ENCODE assay signal across 27 mouse cellular contexts in the genomic region with DNA sequence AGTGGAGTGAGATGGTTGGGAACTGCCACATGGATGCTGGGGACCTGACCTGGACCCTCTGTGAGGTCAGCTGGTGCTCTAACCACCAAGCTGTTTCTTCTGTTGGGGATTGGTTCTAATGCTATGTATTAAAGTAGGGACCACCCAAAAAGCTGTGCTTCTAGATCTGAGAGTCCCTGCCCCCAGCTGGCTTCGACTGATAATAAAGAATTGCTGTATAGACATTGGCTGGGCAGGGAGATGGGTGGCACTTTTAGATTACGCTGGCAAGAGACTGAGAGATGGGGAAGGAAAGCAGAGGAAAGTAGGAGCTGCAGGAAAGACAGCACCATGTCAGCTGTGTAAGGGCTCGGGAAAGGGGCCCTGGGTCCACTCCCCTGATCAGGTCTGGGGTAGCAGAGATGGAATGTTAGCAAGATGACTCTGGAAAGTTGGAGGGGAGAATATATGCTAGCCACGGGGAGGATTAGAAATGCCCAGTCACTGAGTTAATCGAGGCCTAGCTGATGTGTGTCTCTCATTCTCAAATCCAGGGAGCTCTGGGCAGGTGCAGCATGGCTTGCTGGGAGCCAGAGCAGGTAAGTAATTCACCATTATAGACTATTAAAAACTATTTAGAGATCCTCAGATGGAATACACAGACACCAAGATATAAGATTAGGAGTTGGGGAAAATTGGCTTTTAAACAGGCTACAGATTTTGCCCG. TPM values are rescaled to one million over a fixed set of nuclear protein-coding genes. Genes with fewer than 3 reads are reported as not detected.
DNase-seq lines count a peak whose midpoint lies in the region; ATAC-seq and TF ChIP-seq lines count a peak whose summit lies in the region.
"Had no signal": no experiment of that assay in that cellular context is flagged by ENCODE, and none has a peak within 500 bp of the region (broad histone marks: within the 10 kb centered on the region; RNA-seq: fewer than 3 reads in every experiment).

No protein-coding gene starts in this region.

- no peak overlapping the region for H3K4me3 ChIP-seq in MEL (ENCODE audit: control insufficient read depth in 1 of 2, insufficient read depth in 1 of 2, low read depth in 2 of 2, low read length in 2 of 2)
- H3K4me3 ChIP-seq in liver, embryonic 16.5 days (ENCODE audit: low read depth, low read length) = peak overlapping the region; percentile 45
- H3K4me3 ChIP-seq in midbrain, embryonic 11.5 days (ENCODE audit: low read depth, low read length) = no peak overlapping the region
- H3K4me3 ChIP-seq: embryonic facial prominence, embryonic 10.5 days; forebrain, embryonic 13.5 days; gastrocnemius, adult 2 months; hindbrain, embryonic 15.5 days; limb, embryonic 12.5 days; neural tube, embryonic 12.5 days had no signal

- no peak for TF ChIP-seq RAD21 in MEL (IDR thresholded peaks at IDR 0.05; ENCODE audit: low read depth, low read length)

- H3K27ac ChIP-seq in MEL (ENCODE audit: control insufficient read depth, low read depth, low read length) = no peak overlapping the region
- peak overlapping the region; percentile 88 for H3K27ac ChIP-seq in liver, embryonic 16.5 days (ENCODE audit: low read length)
- no peak overlapping the region for H3K27ac ChIP-seq in midbrain, embryonic 11.5 days (ENCODE audit: low read depth, low read length)
- H3K27ac ChIP-seq: embryonic facial prominence, embryonic 10.5 days; forebrain, embryonic 13.5 days; gastrocnemius, adult 2 months; hindbrain, embryonic 15.5 days; limb, embryonic 12.5 days; neural tube, embryonic 12.5 days had no signal

- no peaks in the 10 kb centered on the region for H3K9me3 ChIP-seq in MEL (replicated peaks; ENCODE audit: insufficient read depth, low read length)
- H3K9me3 ChIP-seq in liver, embryonic 16.5 days (replicated peaks; ENCODE audit: control insufficient read depth, low read length) = no peaks in the 10 kb centered on the region
- H3K9me3 ChIP-seq in midbrain, embryonic 11.5 days (ENCODE audit: control insufficient read depth, low read length) = no peaks in the 10 kb centered on the region
- H3K9me3 ChIP-seq: embryonic facial prominence, embryonic 10.5 days; forebrain, embryonic 13.5 days; G1E; hindbrain, embryonic 15.5 days; limb, embryonic 12.5 days; neural tube, embryonic 12.5 days had no signal

- no peaks in the 10 kb centered on the region for H3K27me3 ChIP-seq in MEL (ENCODE audit: control insufficient read depth in 1 of 2, insufficient read depth in 2 of 2, low read length in 2 of 2)
- H3K27me3 ChIP-seq in liver, embryonic 16.5 days (ENCODE audit: control insufficient read depth, insufficient read depth, low read depth, low read length) = no peaks in the 10 kb centered on the region
- no peaks in the 10 kb centered on the region for H3K27me3 ChIP-seq in midbrain, embryonic 11.5 days (ENCODE audit: control insufficient read depth, insufficient read depth, low read length)
- H3K27me3 ChIP-seq: forebrain, embryonic 13.5 days; hindbrain, embryonic 15.5 days; limb, embryonic 12.5 days; neural tube, embryonic 12.5 days had no signal

- no peak for TF ChIP-seq CTCF in MEL (IDR thresholded peaks at IDR 0.05 in 2 of 3, conservative IDR thresholded peaks at IDR 0.05 in 1 of 3; ENCODE audit: control insufficient read depth in 1 of 3, insufficient read depth in 1 of 3, low read depth in 2 of 3, low read length in 3 of 3, poor library complexity in 1 of 3, severe bottlenecking in 1 of 3)

- H3K36me3 ChIP-seq in MEL (ENCODE audit: control insufficient read depth in 1 of 2, insufficient read depth in 2 of 2, low read length in 2 of 2) = peaks cover 0 to 2% of the 10 kb centered on the region in 2 experiments; a peak in 2 of 4 replicates
- no peaks in the 10 kb centered on the region; the same call in 1 of the 2 replicates for H3K36me3 ChIP-seq in liver, embryonic 16.5 days (ENCODE audit: control insufficient read depth, insufficient read depth)
- H3K36me3 ChIP-seq in midbrain, embryonic 11.5 days (ENCODE audit: control insufficient read depth, insufficient read depth, low read length) = no peaks in the 10 kb centered on the region
- H3K36me3 ChIP-seq: embryonic facial prominence, embryonic 10.5 days; hindbrain, embryonic 15.5 days; limb, embryonic 12.5 days; neural tube, embryonic 12.5 days had no signal

- TF ChIP-seq POLR2A in MEL (IDR thresholded peaks at IDR 0.05; ENCODE audit: control insufficient read depth in 1 of 2, insufficient read depth in 1 of 2, low read depth in 1 of 2, low read length in 2 of 2, poor library complexity in 1 of 2) = no peak

- ATAC-seq in liver, embryonic 16.5 days (ENCODE audit: low read depth) = peak; percentile 95
- ATAC-seq in midbrain, embryonic 11.5 days (ENCODE audit: low FRiP score) = no peak
- ATAC-seq: forebrain, embryonic 13.5 days; intestine, postnatal 0 days had no signal

- H3K79me2 ChIP-seq in MEL (ENCODE audit: control insufficient read depth, insufficient read depth, low read length, poor library complexity) = no peaks in the 10 kb centered on the region

- WGBS in liver, embryonic 16.5 days (ENCODE audit: insufficient replicate concordance) = 35% methylated on average over 6 of the region's 6 CpGs
- 66% methylated on average over 6 of the region's 6 CpGs for WGBS in midbrain, embryonic 11.5 days

- no peak for DNase-seq in MEL (ENCODE audit: low read depth, low spot score)
- DNase-seq in c-Kit-negative CD71-positive TER-119-positive erythroid progenitor cells, embryonic 14.5 days (ENCODE audit: low read depth, low spot score) = peak; percentile 74
- DNase-seq in liver = peak; percentile 86
- DNase-seq in midbrain, embryonic 11.5 days (ENCODE audit: low spot score, missing footprints) = no peak
- DNase-seq in adrenal gland, adult 8-10 months = no peak
- DNase-seq in heart, adult 9 months (ENCODE audit: low spot score in 2 of 2) = no peak
- DNase-seq: adrenal gland, adult 2 months; B cell, adult 2 months; cerebellum, adult 9-11 months; gastrocnemius, adult 2 months; kidney, postnatal 4 days; lung, adult 2 months; lung, postnatal 14 days; midbrain, embryonic 14.5 days; right cerebral cortex, postnatal 4 days; thymus, postnatal 25 days had no signal

- H3K4me1 ChIP-seq in MEL (ENCODE audit: control insufficient read depth in 1 of 2, insufficient read depth in 2 of 2, low read length in 2 of 2) = peaks cover 3 to 4% of the 10 kb centered on the region in 2 experiments; a peak in 1 of 4 replicates
- peaks cover 25% of the 10 kb centered on the region for H3K4me1 ChIP-seq in liver, embryonic 16.5 days (ENCODE audit: control insufficient read depth, low read depth, low read length)
- H3K4me1 ChIP-seq in midbrain, embryonic 11.5 days (ENCODE audit: control insufficient read depth, insufficient read depth, low read length) = no peaks in the 10 kb centered on the region
- H3K4me1 ChIP-seq: embryonic facial prominence, embryonic 10.5 days; forebrain, embryonic 13.5 days; hindbrain, embryonic 15.5 days; limb, embryonic 12.5 days; neural tube, embryonic 12.5 days had no signal

- no peak overlapping the region for H3K9ac ChIP-seq in MEL (ENCODE audit: control insufficient read depth, low read depth, low read length, poor library complexity, severe bottlenecking)
- peak overlapping the region; percentile 38 for H3K9ac ChIP-seq in liver, embryonic 16.5 days (ENCODE audit: low read depth, low read length)
- H3K9ac ChIP-seq in midbrain, embryonic 11.5 days (ENCODE audit: low read length) = no peak overlapping the region
- H3K9ac ChIP-seq: forebrain, embryonic 13.5 days; hindbrain, embryonic 15.5 days; limb, embryonic 12.5 days; neural tube, embryonic 12.5 days had no signal

- H3K4me2 ChIP-seq in liver, embryonic 16.5 days (ENCODE audit: low read depth, low read length) = peak overlapping the region; percentile 53
- H3K4me2 ChIP-seq in midbrain, embryonic 11.5 days = no peak overlapping the region
- H3K4me2 ChIP-seq: forebrain, embryonic 13.5 days; hindbrain, embryonic 15.5 days; limb, embryonic 12.5 days; neural tube, embryonic 12.5 days had no signal

- TF ChIP-seq EP300 in MEL (IDR thresholded peaks at IDR 0.05; ENCODE audit: low read depth in 1 of 2, low read length in 2 of 2) = no peak

TF ChIP-seq in MEL, 35 proteins besides CTCF, POLR2A, EP300 and RAD21 (continues in another document):
- TF ChIP-seq MAFK (IDR thresholded peaks at IDR 0.05; ENCODE audit: borderline replicate concordance, low read depth, low read length) = no peak
- TF ChIP-seq TAL1 (IDR thresholded peaks at IDR 0.05; ENCODE audit: low read length) = 0 out of 2 replicates have a peak, but pooled peaks have one; percentile 17
- no peak for TF ChIP-seq SIN3A (IDR thresholded peaks at IDR 0.05; ENCODE audit: low read length)

RNA-seq across cellular contexts. Expression of gene Prr22, which starts 23.7 kb away (rescaled TPM):
- total RNA-seq in MEL (2012; rRNA removed) = 1.0 and 1.3 TPM in 2 replicates
- 1 to 10 TPM in 1 of 2 experiments, not detected in 1; 5.5 TPM for polyA plus RNA-seq in MEL (2012; ENCODE audit: insufficient read depth in 1 of 2, insufficient read length in 2 of 2, low read depth in 1 of 2, low replicate concordance in 2 of 2, missing spikeins in 1 of 2)
- 0.42 and 0.44 TPM in 2 replicates for polyA plus RNA-seq in liver, embryonic 16.5 days (2015; fragmentation: Nextera tagmentation; extraction: Ambion mirVana)
- polyA plus RNA-seq in midbrain, embryonic 11.5 days (2014; fragmentation: Nextera tagmentation; extraction: Ambion mirVana) = 0.54 and 1.0 TPM in 2 replicates
- total RNA-seq in adrenal gland, adult 8-10 months (2022) = 1 to 10 TPM in 1 of 4 experiments, under 1 TPM in 3; 0.28 to 1.4 (median 0.53) TPM
- total RNA-seq: common myeloid progenitor, adult 5-6 weeks; hematopoietic stem cell, adult 5-6 weeks had no signal

RNA-seq across cellular contexts. Expression of gene Dus3l, which starts 29.2 kb away (rescaled TPM):
- total RNA-seq in MEL (2012; rRNA removed) = 34.1 and 38.9 TPM in 2 replicates
- polyA plus RNA-seq in MEL (2012; ENCODE audit: insufficient read depth in 1 of 2, insufficient read length in 2 of 2, low read depth in 1 of 2, low replicate concordance in 2 of 2, missing spikeins in 1 of 2) = 10 to 100 TPM in 1 of 2 experiments, not detected in 1; 70.5 TPM
- 11.4 and 12.2 TPM in 2 replicates for polyA plus RNA-seq in liver, embryonic 16.5 days (2015; fragmentation: Nextera tagmentation; extraction: Ambion mirVana)
- polyA plus RNA-seq in midbrain, embryonic 11.5 days (2014; fragmentation: Nextera tagmentation; extraction: Ambion mirVana) = 31.5 and 34.6 TPM in 2 replicates
- total RNA-seq in adrenal gland, adult 8-10 months (2022) = 10 to 100 TPM; 37.4 to 58.6 (median 47.0) TPM

RNA-seq across cellular contexts. Expression of gene Nrtn, which starts 36.4 kb away (rescaled TPM):
- total RNA-seq in MEL (2012; rRNA removed) = 5.6 and 10.9 TPM in 2 replicates
- 10 to 100 TPM in 1 of 2 experiments, not detected in 1; 11.8 TPM for polyA plus RNA-seq in MEL (2012; ENCODE audit: insufficient read depth in 1 of 2, insufficient read length in 2 of 2, low read depth in 1 of 2, low replicate concordance in 2 of 2, missing spikeins in 1 of 2)
- 0.49 and 1.0 TPM in 2 replicates for polyA plus RNA-seq in liver, embryonic 16.5 days (2015; fragmentation: Nextera tagmentation; extraction: Ambion mirVana)
- polyA plus RNA-seq in midbrain, embryonic 11.5 days (2014; fragmentation: Nextera tagmentation; extraction: Ambion mirVana) = 7.4 and 9.1 TPM in 2 replicates
- 1 to 10 TPM; 3.6 to 5.6 (median 4.9) TPM for total RNA-seq in adrenal gland, adult 8-10 months (2022)
- total RNA-seq: common myeloid progenitor, adult 5-6 weeks; G1E; hematopoietic stem cell, adult 5-6 weeks; megakaryocyte, adult 5-6 weeks had no signal
- polyA plus RNA-seq: G1E had no signal

RNA-seq across cellular contexts. Expression of gene Rfx2, which starts 37.0 kb away (rescaled TPM):
- total RNA-seq in MEL (2012; rRNA removed) = 7.5 and 8.7 TPM in 2 replicates
- polyA plus RNA-seq in MEL (2012; ENCODE audit: insufficient read depth in 1 of 2, insufficient read length in 2 of 2, low read depth in 1 of 2, low replicate concordance in 2 of 2, missing spikeins in 1 of 2) = 10 to 100 TPM in 1 of 2 experiments, not detected in 1; 29.2 TPM
- polyA plus RNA-seq in liver, embryonic 16.5 days (2015; fragmentation: Nextera tagmentation; extraction: Ambion mirVana) = 12.4 and 12.6 TPM in 2 replicates
- polyA plus RNA-seq in midbrain, embryonic 11.5 days (2014; fragmentation: Nextera tagmentation; extraction: Ambion mirVana) = 4.6 and 4.8 TPM in 2 replicates
- 1 to 10 TPM; 5.5 to 9.5 (median 6.8) TPM for total RNA-seq in adrenal gland, adult 8-10 months (2022)

Comparison
In these comparisons a context has a peak if more than half of its experiments do, and no peak if none do; other contexts are left out.
1. DNase-seq: peak in c-Kit-negative CD71-positive TER-119-positive erythroid progenitor cells, embryonic 14.5 days (single experiment) and liver (single experiment); none in MEL (single experiment), midbrain, embryonic 11.5 days (single experiment), adrenal gland, adult 8-10 months (single experiment) and heart, adult 9 months (0 of 2).